Mouse (Mus musculus): ENCODE measurements around the gene Zfp652.

The Zfp652 gene

DNA sequence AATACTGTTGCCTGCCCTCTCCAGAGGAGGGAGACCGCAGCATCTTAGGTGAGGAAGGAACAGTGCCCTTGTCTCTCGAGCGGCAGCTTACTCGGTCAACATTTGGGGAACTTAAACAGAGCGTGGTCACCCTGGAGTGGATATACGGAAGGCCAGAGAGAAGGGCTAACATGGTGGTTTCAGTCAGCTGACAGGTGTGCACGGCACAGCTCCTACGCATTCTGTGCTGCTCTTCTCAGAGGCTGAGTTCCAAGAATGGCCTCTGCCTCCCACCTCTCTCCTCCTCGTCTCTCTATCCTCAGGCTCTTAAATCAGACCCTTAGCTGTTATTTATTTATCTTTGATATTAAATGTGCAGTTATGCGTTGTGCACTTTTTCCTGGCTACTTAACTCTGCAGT lies 52.9 kb downstream of the Zfp652 start:
- DNase-seq (ENCODE audit: low spot score in 2 of 2): no peak

- no peak for DNase-seq (ENCODE audit: low spot score in 2 of 2)
Observed at GRCm38 (mm10) chr11:95768244-95768643, 55.8 kb downstream of the Zfp652 start.

GRCm38 (mm10) chr11:95769208-95769607 lies 56.7 kb downstream of the Zfp652 start:
- no peak for DNase-seq (ENCODE audit: low spot score in 2 of 2)

DNA sequence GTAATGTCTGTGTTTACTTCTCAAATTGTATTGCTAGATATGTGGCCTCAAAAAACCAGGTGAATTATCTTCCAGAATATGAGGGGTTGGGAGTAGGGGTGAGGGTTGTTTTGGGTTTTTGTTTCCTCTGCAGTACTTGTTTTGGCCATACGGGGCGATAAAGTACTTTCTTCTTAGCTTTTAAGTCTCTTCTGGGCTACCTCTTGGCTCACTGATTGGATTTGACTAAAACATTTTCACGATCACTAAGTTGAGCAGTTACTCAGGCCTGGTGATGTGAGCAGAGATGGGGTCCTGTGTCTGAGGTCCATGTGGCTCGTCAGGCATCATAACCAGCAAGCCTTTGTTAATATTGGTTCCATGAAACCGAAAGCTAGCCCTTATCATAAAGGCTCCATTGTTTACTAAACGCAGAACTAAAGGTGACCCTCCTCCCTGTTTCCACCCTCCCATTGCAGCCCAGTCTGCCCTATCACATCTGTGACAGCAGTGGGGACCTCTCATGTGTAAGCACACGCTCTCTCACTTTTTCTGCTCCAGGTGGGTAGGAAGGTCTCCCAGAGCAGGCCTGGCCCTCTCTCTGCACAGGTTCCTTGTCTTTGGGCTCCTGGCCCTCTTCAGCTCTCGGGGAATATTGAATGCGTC lies 58.4 kb downstream of the Zfp652 start:
- no peak for DNase-seq (ENCODE audit: low spot score in 2 of 2)

GRCm38 (mm10) chr11:95771665-95772064 lies 59.2 kb downstream of the Zfp652 start:
- DNase-seq (ENCODE audit: low spot score in 2 of 2): no peak

GRCm38 (mm10) chr11:95773264-95773663 lies 60.8 kb downstream of the Zfp652 start:
- no peak for DNase-seq (ENCODE audit: low spot score in 2 of 2)

DNA sequence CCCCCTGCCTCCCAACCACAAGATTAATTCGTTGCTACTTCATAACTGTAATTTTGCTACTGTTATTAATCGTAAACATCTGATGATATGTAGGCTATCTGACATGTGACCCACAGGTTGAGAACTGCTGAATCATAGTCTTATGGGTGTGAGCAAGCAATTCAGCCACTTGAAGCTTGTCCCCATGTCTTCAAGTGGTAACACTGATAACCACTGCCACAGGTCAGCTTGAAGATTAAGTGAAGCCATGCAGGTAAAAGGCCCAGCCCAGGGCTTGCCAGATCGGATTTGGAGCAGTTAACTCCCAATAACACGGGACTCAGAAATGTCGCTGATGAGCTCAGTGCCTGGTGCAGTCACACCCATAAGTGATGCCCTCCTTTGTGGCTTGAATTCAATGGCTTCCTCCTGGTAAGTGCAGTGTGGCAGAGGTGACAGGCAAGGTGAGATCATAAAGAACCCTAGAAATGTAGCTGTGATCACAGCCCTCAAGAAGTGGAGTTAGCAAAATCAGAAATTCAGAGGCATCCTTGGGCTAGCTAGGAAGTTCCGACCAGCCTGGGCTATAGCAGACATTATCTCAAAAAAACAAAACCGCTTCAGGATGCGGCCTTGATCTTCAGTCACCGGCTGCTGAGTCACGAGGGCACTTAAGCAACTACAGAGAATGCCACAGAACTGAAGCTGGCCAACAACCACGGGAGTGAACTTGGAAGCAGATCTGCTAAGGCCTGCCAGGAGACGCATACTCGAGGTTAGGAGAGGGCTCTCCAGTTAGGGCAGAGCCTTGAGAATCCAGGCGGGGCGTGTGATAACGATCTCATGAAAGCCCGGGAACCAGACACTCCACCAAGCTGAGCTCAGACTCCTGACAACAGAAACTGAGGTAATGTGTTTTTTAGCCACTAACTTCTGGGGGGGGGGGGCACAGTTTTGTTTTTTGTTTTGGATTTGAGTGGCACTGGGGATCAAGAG lies 65.1 kb downstream of the Zfp652 start:
- no peak for DNase-seq (ENCODE audit: low spot score in 2 of 2)

- DNase-seq (ENCODE audit: low spot score in 2 of 2): no peak
Observed at GRCm38 (mm10) chr11:95778831-95779251, 66.4 kb downstream of the Zfp652 start.

DNA sequence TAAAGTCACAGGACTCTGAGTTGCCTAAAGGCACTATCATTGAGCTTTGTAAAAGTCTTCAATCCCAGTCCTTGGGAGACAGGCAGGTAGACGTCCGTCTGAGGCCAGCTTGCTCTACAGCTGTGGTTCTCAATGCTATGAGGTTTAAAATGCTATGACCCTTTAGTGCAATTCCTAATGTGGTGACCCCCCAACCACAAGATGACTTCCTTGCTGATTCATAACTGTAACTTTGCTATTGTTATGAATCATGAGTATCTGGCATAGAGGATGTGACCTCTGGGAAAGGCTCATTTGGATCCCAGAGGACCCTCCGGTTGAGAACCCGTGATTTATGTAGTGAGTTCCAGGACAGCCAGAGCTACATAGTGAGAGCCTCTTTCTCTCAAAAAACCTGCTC lies 66.9 kb downstream of the Zfp652 start:
- DNase-seq (ENCODE audit: low spot score in 2 of 2): no peak

DNA sequence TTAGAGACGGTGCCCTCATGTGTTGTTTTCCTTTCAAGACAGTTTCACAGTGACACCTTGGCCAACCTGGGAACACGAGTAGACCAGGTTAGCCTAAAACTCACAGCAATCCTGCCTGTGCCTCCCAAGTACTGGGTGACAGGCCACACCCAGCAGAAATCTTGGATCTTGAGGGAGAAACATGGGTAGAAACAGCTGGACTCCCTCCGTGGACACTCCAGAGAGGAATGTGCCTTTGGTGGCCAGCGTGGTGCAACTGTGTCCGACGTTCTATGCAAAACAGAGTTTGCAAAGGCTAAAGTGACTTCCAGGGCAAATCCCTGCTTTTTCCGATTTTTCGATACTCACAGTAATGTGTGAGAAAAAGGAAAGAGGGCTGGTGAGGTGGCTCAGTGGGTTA lies 68.0 kb downstream of the Zfp652 start:
- no peak for DNase-seq (ENCODE audit: low spot score in 2 of 2)

- DNase-seq (ENCODE audit: low spot score in 2 of 2): no peak
Observed at GRCm38 (mm10) chr11:95781557-95781956, 69.1 kb downstream of the Zfp652 start.

DNA sequence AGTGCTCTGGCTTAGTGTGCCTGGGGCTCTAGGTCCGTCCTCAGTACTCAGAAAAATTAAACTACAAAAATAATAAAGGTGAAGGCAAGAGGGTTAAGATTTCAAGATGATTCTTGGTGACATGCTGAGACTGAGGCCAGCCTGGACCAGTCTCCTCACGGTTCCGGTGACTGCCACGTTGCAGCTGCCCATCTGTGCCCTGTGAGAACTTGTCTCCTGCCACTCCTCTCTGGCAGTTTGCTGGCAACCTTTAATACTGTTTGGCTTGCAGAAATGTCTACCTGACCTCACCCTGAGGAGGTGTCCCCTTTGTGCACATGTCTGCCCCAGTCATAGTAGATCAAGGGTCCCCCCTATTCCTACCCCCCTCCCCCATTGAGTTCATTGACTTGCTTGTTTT lies 71.0 kb downstream of the Zfp652 start:
- no peak for DNase-seq (ENCODE audit: low spot score in 2 of 2)

DNA sequence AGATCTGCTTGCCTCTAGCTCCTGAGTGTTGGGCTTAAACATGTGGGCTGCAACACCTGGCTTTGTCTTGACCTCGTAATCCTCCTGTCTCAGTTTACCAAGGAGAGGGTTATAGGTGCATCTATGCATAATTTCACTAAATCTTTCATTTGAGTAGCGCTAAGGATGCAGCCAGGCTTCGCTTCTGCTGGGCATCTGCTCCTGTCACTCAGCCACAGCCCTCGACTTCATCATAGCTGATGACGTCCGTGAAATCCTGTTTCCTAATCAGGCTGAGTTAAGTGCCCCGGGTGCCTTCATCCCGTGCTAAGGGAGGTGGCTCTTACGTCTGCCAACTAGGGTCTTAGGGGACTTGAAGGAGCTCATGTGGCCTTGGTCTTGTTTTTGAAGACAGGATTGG lies 71.5 kb downstream of the Zfp652 start:
- DNase-seq (ENCODE audit: low spot score in 2 of 2): no peak

DNA sequence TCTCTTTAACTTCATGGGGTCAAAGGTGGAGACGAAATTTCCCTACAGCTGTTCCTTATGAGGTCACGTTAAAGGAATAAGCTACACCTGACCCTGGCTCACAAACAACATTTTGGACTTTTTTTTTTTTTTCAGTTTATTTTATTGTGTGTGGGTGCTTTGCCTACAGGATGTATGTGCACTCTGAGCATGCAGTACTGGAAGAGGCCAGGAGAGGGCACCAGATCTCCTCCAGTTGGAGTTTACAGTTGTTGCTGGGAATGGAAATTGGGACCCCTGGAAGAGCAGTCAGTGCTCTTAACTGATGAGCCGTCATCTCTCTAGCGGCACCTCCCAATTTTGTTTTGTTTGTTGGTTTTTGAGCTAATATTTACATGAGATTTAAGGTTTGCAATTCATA lies 73.2 kb downstream of the Zfp652 start:
- no peak for DNase-seq (ENCODE audit: low spot score in 2 of 2)

- no peak for DNase-seq (ENCODE audit: low spot score in 2 of 2)
Observed at GRCm38 (mm10) chr11:95786511-95786910, 74.0 kb downstream of the Zfp652 start.

DNA sequence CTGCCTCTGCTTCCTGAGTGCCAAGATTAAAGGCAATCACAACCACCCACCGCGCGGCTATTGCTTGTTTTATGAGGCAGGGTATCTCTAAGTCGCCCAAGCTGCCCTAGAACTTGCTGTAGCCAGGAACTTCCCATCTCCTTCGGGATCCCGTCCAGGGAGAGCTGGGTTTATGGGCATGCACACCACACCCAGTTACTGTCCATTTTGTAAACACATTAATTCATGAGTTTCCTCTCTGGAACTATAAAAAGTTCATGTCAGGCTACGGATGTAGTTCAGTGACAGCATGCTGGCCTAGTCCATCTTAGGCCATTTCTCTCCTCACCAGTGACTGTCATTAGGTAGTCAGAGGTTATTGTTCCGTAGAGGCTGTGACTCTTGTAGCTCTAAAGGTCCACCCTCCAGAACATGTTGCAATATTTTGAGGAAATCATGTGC lies 77.0 kb downstream of the Zfp652 start:
- DNase-seq (ENCODE audit: low spot score in 2 of 2): no peak

- peak; percentile 66 to 80 for DNase-seq (ENCODE audit: low spot score in 2 of 2)
Observed at GRCm38 (mm10) chr11:95791787-95792186, 79.3 kb downstream of the Zfp652 start.

- DNase-seq (ENCODE audit: low spot score in 2 of 2): no peak
Observed at GRCm38 (mm10) chr11:95792950-95793509, 80.6 kb downstream of the Zfp652 start.

DNA sequence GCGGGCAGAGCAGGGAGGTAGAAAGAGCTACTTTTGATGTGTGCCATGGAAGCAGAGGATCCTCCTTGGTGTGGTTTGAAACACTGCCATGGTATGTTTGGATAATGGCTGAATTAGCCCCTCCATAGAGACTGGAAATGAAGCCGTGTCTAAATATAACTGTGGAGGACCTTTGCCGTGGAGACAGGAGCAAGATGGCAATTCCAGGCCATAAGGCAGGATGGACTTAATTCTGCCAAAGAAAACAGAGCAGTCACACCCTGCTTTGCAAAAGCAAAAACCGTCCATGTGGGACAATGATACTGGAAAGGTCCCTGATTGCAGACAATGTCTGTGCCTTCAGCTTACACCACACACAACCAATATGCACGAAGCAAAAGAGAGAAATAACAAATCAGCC lies 81.7 kb downstream of the Zfp652 start:
- DNase-seq (ENCODE audit: low spot score in 2 of 2): no peak

- no peak for DNase-seq (ENCODE audit: low spot score in 2 of 2)
Observed at GRCm38 (mm10) chr11:95795582-95795981, 83.1 kb downstream of the Zfp652 start.

DNA sequence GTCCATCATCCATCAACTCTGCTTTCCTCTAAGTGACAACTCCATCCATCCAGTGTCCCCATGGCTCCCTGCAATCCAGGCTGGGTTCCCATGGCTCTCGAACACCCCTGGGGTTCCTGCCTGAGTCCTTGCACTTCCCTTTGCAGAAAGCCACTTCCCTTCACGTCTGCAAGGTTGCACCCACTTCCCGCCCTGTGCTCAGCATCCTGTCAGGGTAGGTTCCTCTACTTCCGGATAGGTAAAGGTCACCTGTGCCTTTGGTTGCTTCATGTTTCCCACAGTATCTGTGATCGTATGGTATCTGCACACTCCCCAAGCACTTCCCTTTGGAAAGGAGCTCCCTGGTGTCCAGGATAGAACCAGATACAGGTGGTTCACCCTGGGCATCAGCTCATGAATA lies 92.5 kb downstream of the Zfp652 start:
- no peak for DNase-seq (ENCODE audit: low spot score in 2 of 2)

- no peak for DNase-seq (ENCODE audit: low spot score in 2 of 2)
Observed at GRCm38 (mm10) chr11:95805527-95805926, 93.1 kb downstream of the Zfp652 start.

DNA sequence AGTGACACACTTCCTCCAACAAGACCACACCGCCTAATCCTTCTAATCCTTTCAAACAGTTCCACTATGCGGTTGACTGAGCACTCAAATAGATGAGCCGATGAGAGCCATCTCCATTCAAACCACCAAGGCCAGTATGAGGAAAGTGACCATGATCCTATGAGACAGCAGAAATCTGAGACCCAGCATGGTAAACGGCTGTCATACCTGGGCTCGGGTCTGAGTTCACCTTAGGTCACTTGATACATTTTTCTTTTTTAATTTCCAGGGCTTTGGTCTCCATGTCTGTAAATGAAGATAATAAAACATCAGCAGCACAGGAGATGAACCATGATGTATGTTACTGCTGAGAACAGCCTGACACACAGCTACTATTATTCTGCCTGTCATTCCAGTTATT lies 95.4 kb downstream of the Zfp652 start:
- no peak for DNase-seq (ENCODE audit: low spot score in 2 of 2)

Data from right cerebral cortex, postnatal 10 days (tissue).